Mouse (Mus musculus) heart, postnatal 36 days (tissue): ENCODE measurements around the gene Tasp1. TPM values are rescaled to one million over a fixed set of nuclear protein-coding genes. Genes with fewer than 3 reads are reported as not detected.
"Not testable (repeated sequence)": the region's sequence is repeated elsewhere in the genome, so short reads cannot be mapped to it uniquely, and the experiment has no call there.

Experiments
- DNase-seq, 2 experiments: peaks; one replicate each; pipeline ENCODE4 v3.0.0; 2021 to 2022
- intact Hi-C: fragments of 180-260 bp; cut with DNase I; formaldehyde crosslinking; loops from one replicate; pipeline ENCODE4 v1.15.1; 2025
- total RNA-seq, 2 experiments: library from RNA; stranded (reverse); gene quantifications; 2 replicates each; pipeline ENCODE4 v1.2.3; 2021

The Tasp1 gene
- 1 to 10 TPM; 6.5 to 7.0 TPM for total RNA-seq

DNA sequence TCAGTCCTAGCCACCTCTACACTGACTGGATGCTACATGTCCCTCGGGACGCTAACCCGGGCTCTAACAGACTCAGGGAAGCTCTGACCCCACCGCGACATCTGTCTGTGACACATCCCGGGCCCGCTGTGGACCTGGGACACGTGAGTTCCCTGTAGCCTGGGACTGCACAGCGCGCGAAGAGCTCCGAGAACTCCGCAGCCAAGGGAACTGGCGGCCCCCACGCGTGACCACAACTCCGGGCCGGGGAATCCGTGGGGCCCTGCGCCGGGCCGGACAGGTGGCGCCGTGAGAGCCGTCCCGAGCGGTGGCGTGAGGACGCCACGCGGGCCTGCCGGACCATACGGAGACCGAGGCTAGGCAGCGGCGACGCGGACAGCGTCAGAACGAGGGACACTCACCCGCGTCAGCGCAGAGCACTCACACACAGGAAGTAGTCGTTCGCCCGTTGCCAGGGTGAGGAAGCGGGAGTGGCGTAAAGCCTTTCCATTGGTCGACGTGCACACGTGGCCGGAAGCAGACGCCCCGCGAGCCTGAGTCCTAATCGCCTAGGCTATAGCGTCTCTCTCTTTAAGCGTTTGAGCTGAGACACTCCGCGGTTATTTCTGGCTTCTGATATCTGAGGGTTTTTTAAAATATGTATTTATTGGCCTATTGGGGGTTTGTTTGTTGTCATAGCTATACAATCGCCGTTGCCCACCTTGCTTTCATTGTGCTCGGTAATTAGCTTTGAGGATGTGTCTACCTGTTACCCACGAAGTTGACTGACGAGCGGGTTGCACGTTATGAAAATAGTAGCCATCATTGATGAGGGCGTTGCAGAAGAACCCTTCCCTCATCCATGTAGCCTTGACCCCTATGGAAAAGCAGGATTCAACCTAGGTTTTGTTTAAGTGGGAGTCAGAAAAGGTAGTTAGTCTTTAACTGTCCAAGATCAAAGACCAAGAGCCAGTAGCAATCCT is at the start of gene Tasp1:
TSS of gene Tasp1 (minus strand) at position 453 of the 962 bp plus-strand sequence.
- peak; percentile 87 to 90 for DNase-seq
- intact Hi-C loops: loop anchor here (5.0 kb wide), 1 partner anchor 106 kb away; the partner anchor contains the start of genes Esf1 and Ndufaf5

DNA sequence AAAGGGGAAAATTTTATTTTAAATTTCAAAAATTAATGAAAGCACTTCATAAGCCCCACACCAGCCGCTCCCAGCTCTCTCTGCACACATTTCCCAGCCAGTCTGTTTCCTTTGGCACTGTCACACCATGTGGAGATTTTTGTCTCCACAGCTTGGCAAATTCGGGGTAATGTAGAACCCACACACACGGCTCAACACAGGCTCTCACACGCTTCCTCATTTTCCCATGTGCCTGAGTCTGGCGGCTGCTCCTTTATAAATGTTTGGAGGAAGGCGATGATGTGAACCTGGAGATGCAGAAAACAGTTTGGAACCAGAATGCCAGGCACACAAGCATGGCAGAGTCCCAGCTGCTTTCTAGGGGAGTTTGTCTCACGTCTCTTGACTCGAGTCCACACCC is 47.2 kb upstream of the Tasp1 start:
- DNase-seq: no peak
- intact Hi-C loops: no loop called here

DNA sequence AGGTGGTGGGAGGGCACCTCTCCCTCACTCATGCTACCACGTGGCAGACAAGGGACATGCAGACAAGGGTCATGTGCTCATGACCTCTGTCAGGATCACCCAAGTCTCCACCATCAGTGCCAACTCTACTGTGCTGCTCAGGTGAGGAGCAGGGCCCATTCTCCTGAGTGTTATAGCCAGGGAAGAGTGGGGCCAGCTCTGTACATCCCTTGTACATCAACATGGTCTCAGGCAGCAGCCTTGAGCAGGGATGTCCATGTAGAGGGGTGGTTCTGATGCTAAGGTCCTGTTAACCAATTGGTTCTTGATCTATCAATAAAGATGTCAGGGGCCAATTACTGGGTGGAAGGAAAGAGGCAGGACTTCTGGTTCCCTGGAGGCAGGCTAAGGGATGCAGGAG is 42.3 kb upstream of the Tasp1 start:
- DNase-seq: no peak
- intact Hi-C loops: no loop called here

DNA sequence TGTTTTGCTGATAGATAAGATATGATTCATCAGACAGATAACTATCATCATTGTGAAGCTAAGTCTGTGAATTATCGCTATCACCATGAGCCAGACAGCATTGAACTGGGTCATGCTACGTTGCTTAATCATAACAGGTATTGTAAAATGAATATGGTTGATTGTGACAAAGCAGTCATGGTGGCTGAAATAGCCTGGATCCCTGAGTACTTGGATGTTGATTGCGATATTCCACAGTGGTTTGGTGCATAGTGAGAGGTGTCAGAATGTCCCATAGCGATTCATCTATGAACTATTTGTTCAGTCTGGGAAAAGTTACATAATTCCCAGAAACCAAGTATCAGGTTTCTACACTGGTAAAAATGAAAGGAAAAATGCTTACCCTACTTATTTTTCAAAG is 41.0 kb upstream of the Tasp1 start:
- intact Hi-C loops: no loop called here
- no peak for DNase-seq

DNA sequence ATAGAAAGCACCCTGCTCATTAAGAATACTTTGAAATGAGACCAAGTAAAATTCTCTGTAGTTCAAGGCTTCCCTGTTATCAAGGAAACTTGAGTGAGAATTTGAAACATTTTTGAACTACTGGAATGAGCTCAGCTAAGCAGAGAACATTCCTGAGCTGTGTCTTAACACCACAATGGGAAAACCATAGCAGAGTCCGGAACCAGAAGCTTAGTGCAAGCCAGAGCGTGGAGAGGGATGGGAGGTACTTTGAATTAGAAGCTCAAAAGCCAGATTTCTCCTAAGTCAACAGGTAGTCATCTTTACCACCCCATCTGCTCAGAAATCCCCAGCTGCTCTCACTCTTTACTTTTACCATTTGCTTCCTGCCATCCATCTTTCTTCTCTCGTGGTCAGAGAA is 38.3 kb upstream of the Tasp1 start:
- intact Hi-C loops: no loop called here
- DNase-seq: no peak

DNA sequence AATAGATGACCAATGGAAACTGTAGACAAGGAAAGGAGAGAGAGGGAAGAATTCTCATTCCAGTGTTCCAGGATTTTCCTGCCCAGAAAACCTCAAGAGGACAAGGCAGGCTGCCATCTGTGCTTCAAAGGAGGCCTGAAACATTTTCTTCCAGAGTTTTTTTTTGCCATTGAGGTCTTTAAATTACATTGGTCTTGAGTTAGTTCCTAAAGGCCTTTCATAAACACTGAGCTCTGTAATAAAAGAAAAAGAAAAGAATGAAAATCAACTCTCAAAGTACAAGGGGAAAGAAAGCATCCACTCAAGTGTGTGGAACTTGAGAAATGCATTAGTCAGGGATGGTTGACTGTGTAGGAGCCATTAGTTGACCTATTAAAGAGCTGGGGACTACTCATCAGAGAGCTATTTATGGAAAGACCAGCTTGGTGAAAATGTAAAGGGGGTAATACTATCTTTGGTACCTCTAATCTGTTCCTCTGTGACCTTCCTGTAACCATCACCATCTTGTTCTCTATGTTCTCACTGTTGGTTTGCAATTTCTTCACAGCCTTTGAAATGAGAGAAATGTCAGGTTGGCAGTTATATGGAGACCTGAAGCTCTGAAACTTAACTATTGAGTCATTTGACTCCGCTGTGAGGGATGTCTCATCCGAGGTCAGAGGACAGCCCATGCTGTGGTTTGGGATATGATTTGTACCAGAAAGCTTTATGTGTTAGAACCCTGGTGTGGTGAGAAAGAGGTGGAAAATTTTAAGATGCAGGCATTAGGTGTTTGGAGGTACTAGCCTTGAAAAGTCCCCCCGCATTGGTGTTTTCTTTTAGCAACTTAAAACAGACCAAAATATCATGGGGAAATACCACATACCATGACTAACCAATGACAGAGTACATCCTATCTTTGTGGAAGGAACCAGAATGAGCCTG is 34.2 kb upstream of the Tasp1 start:
- DNase-seq: no peak
- intact Hi-C loops: no loop called here

DNA sequence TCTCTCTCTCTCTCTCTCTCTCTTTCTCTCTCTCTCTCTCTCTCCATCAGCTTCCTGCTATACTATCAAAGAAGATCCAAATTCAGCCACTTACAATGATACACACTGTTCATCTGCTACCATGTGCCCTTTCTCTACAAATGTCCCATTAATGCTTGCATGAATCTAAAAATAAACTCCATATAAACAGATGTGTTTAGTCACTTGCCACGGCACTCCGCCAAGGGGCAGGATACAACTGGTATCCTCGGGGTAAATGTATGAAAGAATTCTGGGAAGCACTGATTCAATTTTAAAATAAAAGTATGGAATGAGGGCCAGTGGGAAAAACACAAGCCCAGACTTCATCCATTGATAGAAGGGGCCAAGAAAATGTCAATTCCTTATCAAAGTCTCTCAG is 33.4 kb upstream of the Tasp1 start:
- DNase-seq: no peak
- intact Hi-C loops: no loop called here

DNA sequence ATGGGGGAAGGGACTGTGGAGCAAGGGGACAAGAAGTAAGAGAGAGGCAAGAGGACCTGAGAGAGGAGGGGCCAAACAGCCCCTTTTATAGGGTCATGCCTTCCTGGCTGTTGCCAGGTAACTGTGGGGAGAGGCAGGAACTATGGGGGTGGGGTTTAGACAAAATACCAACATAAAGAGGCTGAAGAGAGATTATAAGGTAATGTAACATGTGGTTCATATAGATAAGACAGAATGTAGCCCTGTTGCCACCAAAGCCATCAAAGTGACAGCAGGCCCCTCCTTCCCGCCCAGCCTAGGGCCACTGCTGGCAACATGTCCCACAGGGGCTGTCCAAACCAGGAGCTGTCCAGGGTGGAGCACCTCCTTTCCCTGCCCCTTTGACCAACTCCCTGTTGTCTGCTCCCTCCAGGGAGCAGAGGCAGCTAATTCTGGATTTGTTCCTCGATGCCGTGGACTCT is 30.6 kb upstream of the Tasp1 start:
- intact Hi-C loops: no loop called here
- no peak for DNase-seq

DNA sequence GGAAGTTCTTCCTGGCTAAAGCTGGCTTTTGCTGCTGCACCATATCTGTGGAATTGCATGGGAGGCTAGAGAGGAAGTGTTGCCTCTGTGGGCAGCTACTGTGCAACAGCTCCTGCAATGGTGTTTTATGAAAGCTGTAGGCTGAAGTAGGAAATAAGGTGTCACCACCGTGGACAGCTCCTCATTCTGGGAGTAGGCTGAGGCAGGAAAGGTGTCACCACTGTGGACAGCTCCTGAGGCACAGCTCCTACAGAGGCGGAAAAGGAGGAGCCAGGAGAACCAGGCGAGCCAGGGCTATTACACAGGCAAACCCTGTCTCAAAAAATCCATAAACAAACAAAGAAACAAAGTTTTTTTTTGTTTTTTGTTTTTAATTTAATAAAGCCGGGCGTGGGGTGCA is 29.4 kb upstream of the Tasp1 start:
- intact Hi-C loops: no loop called here
- no peak for DNase-seq

DNA sequence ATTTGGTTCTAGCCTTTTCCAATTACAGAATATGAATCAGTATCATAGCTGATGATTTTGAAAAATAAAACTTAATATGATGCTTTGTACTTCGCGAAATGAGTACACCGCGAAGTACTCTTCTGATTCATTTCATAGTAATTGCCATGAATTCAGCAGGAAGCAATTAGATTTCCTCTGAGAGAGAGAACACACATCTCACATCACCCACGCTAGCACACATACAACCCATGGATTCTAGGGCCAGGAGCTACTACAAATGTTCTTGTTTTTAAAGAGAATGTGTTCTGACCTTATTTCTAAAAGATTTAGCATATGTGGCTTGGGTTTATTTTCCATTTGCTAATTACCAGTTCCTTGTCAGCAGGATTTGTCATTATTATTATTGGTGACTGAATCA is 26.8 kb upstream of the Tasp1 start:
- intact Hi-C loops: no loop called here
- DNase-seq: no peak

DNA sequence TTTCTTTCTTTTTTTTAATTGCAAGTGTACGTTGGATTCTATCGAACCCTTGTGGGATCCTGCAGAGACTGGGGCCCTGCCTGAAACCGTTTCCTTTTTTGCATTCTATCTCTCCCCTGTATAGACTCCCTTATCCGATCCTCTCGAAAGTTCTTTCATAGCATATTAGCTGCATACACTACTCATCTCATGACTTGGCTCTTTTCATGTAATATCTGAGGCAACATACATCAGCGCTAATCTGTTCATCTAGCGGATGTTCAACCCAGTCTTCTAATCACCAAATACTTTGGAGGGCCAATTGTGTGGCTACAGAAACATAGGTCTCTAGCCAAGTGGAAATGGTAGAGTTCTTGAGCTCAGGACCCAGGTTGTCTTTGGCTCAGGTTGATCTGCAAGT is 17.6 kb upstream of the Tasp1 start:
- intact Hi-C loops: no loop called here
- no peak for DNase-seq

DNA sequence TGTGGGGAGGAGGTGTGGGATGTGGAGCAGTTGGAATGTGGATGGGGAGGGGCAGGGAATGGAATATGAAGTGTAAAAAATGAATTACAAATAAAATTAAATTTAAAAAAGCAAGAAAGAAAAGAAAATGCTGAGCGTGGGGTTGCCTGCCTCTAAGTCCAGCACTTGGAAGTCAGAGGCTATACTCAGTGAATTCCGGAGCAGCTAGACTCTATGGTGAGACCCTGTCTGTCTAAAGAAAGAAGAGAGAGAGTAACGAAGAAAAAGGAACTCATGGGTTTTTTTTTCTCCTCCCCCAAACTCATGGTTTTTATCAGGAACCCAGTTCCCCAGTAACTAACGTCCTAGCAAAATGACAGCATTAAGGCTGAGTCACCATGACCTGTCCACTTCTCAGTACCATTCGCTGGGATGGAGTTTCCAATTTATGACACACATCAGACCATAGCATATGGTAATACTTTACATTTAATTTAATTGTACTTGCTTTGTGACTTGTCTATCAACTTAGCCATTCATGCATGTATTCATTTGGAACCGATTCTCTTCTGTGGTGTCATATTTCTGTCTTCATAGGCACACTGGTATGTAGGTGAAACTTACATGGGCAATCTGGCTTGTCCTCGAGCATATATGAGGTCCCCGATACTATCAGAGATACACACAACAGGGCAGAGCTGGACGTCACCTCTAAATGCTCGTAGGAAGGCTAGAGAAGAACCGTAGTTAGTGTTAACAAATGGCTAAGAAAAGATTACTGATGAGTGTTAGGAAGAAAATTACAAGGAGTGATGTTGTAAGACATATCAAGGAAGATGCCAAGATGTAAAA is 14.4 kb upstream of the Tasp1 start:
- intact Hi-C loops: no loop called here
- DNase-seq: no peak

DNA sequence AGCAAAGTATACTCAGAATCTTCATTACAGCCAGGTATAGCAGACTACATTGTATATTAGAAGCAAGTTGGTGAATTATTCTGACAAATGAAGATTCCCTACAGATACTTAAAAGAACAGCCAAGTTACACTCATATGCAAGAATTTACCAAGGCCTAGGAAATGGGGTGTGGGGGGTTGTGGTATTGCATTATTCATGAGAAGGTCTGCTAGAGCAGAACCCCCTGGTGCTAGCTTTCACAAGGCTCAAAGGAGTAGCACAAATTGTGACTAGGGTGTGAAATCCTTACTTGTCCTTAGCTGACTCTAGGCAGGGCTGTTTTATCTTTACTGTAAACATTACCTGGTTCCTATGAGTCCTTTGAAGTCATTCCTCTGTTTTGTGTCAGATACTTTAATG is 12.7 kb upstream of the Tasp1 start:
- DNase-seq, intact Hi-C loops: not testable (repeated sequence)

DNA sequence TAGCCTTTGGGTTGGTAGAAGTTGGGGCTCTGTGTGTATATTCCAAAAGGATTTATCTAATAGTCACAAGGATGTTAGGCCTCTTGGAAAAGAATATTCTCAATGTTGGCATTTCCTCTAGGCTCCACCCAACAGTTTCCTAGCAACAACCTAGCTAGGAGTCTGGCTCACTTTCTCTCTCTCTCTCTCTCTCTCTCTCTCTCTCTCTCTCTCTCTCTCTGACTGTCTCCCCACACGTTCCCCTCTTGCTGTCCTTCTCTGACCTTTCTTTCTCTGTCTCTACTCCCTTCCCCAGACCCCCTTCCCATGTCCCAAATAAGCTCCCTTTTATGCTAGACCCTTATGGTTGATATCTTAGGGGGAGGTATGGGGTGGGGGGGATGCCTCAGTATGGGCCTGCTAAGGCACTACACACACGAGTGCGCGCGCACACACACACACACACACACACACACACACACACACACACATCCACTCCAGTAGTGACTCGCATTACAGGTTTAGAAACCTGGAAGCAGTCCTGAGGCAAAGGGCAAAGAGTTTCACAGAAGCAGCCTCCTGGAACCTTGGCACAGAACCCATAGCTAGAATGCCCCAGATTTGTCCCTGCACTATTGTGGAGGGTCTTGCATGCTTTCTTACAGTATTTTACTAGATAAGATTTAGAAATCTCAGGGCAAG is 12.1 kb upstream of the Tasp1 start:
- intact Hi-C loops: no loop called here
- no peak for DNase-seq

DNA sequence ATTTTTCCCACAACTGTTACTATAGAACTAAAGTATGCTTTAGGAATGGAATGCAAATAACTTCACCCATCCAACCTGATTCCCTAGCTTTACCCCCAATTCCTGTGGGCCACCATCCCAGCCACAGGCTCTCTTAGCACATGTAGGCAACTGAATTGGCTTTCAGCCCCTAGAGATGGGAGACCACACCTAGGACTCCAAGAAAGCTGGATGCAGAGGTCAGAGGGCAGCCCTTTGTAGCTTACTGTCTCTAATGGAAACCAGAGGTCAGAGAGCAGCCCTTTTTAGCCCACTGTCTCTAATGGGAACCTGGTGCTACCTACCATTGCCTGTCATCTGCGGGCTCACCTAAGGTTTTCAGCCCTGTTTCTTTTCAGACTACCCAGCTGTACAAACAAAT is 10.9 kb upstream of the Tasp1 start:
- DNase-seq: no peak
- intact Hi-C loops: no loop called here

DNA sequence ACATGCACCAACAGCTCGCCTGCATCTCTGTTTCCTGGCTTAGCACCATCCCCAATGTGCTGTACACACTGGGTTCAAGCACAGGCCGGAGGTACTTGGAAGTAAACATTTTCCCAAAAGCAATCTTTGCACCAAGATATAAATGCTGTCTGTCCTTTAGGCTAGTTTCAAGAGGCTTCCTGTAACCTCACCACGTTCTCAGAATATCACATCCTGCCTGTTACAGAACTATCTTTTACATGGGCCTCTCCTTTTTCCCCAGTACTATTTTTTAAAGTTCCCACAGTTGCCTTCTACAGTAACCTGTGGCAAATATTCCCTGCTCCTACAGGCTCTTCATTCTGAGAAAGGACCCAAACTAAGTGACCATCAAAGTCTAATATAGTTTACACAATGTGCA is 8.5 kb upstream of the Tasp1 start:
- DNase-seq: no peak
- intact Hi-C loops: no loop called here

DNA sequence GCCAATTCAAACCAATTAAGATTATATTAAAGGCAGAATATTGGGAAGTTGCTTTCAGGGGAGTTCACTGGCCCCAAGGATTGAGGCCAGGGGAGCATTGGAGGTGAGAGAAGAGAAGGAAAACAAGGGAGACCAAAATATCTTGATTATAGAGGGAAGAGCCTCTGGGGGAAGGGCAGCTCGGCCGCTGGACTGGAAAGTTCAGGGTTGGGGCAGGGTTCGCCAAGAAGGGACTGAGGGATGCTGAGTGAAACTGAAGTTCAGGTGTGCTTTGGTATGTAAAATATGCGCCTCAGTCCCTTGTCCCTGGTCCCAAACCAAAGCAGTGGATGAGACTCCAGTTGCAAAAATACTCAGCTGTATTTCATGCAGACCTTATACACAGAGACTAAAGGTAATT is 911 bp upstream of the Tasp1 start:
- DNase-seq: no peak
- intact Hi-C loops: loop anchor here (5.0 kb wide), 1 partner anchor 105 kb away; the partner anchor contains the start of genes Esf1 and Ndufaf5

DNA sequence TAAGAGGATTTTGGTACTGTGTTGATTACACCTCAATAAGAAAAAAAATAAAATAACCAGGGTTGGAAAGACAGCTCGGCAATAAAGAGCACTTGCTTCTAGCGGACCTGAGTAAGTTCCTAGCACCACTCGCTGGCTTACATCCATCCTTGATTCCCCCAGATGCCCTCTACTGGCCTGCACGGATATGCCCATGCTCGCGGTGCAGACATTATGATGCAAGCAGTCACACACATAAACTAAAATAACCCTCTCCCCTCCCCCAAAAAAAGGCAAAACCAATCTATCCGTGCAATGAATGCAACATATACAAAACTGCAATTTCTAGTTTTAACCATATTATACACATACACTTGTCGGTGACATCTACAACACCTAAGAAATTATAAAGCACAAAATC is 929 bp downstream of the Tasp1 start:
- intact Hi-C loops: loop anchor here (5.0 kb wide), 1 partner anchor 107 kb away; the partner anchor contains the start of genes Esf1 and Ndufaf5
- DNase-seq: no peak

DNA sequence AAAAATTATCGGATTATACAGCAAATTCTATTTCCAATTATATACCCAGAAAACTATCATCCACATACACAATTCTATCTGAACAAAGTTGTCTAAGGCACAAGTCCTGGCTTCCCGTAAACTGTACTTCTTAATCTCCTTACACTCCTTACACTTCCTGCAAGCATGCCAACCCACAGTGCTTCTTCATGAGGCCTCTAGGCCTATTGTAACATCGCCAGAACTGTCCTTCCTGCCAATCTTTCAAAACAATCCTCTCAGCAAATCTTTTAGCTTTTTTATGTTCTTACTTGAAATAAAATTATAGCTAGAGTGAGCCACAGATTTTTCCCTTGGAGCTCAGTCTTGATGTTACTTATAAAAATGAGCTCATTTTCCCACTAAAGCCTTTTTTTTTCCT is 5.1 kb downstream of the Tasp1 start:
- no peak for DNase-seq
- intact Hi-C loops: no loop called here
